Mouse (Mus musculus) frontal cortex, postnatal 10 days (tissue): Measurements from ENCODE around the gene Gm10226.
"Not testable (repeated sequence)": the region's sequence is repeated elsewhere in the genome, so short reads cannot be mapped to it uniquely, and the experiment has no call there.

ENCODE experiments used
- DNase-seq, 2 experiments: peaks; one replicate each; pipeline ENCODE4 v3.0.0; 2022; ENCODE audit warnings: low spot score in 2 of 2, mixed read lengths in 1 of 2

Gene Gm10226

DNA sequence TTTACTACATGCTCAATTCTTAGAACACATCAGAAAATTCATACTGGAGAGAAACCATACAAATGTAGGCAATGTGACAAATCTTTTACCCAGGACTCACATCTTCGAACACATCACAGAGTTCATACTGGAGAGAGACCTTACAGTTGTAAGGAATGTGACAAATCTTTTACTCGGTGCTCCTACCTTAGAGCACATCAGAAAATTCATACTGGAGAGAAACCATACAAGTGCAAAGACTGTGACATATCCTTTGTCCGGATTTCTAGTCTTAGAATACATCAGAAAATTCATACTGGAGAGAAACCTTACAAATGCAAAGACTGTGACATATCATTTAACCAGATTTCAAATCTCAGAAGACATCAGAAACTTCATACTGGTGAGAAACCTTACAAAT lies at the start of gene Gm10226:
Gene Gm10226, plus strand, starts transcription at position 301 of the 400 bp plus-strand sequence.
- no peak for DNase-seq

DNA sequence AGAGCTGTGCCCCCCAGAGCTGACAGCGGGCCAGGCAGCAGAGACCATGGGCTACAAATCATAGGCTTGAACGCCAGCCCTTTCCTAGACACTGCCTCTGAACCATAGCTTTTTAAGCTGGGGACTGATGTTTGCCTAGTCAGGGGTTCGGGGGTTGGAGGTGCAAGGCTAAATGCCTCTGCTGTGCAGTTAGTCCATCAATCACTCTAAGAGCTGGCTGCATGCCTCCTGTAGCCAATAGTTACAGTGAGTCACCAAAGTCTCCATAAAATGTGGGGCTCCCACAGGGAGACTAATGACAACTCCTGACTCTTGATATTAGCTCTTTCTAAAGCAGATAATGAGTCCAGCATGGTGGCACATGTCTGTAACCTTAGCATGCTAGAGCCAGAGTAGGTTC lies 42.9 kb upstream of the Gm10226 start:
- no peak for DNase-seq

DNA sequence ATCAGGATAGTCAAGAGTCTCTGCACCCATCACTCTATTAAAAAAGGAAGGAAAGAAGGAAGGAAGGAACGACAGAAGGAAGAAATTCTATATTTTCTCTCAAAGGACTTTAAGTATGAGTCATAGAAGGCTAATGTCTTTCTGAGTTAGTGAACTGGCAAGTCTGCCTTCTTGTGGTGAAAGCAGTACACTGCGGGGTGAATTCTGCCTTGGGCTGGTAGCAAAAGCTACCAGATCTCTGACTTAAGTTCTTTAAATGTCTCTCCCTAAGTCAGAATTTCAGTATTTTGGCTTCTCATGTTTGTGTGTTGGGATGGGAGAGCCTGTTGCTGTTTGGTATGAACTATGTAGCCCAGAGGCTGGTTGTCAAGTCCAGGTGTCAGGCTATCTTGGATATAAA lies 41.7 kb upstream of the Gm10226 start:
- peak in 1 of 2 experiments; percentile 7 for DNase-seq

DNA sequence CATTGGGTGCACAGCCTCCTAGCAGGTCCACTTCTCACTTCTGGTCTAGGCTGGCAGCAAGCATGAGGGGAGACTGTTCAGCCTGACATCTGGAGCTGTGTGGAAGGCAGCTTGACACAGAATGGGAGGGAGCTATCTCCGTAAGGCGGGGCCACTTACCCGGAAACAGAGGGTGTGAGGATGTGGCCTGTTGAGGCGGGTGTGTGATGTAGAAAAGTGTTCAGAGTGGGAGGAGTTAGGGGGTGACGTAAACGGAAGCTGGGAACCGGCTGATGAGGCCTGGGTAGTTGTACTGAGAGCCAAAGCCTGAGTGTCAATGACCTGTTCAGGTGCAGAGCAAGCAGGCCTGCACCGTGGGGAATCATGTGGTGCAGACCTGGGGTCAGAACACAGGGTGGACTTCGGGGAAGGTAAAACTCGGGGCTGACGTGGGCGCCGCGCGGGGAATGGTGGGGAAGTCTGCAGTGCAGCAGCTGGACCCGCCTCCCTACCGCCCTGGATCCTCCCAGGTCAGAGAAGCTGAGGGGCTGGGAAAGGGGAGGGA lies 41.2 kb upstream of the Gm10226 start, which contains the start of gene Zfp983:
Gene Zfp983, plus strand, starts transcription at position 261 of the 544 bp plus-strand sequence.
- DNase-seq: peak; percentile 66 to 68

DNA sequence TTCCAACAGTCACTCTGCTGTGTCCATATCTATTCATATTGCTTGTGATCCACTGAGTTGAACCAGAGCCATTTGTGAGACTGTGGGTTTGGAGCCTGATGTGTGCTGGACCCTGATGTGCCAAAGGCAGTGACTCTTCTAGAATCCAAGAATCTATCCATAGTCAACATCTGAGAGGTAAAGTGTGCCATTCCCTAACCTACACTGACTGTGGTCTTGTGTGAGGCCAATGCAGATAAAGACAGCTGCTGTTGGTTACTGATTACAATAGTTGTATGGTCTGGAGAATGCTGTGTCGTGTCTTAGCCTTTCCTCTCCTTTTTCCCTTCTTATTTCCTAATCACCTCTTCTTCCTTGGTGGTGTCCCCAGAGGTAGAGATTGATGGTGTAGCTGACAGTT lies 12.8 kb upstream of the Gm10226 start:
- not testable (repeated sequence) for DNase-seq

DNA sequence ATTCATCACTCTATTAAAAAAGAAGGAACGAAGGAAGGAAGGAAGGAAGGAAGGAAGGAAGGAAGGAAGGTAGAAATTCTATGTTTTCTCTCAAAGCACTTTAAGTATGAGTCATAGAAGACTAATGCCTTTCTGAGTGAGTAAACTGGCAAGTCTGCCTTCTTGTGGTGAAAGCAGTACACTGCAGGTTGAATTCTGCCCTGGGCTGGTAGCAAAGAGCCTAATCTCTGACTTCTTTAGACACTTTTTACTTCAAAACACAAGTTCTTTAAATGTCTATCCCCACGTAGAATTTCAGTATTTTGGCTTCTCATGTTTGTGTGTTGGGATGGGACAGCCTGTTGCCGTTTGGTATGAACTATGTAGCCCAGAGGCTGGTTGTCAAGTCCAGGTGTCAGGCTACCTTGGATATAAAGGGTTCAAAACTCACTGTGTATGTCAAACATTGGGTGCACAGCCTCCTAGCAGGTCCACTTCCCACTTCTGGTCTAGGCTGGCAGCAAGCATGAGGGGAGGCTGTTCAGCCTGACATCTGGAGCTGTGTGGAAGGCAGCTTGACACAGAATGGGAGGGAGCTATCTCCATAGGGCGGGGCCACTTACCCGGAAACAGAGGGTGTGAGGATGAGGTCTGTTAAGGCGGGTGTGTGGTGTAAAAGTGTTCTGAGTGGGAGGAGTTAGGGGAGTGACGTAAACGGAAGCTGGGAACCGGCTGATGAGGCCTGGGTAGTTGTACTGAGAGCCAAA lies 12.2 kb upstream of the Gm10226 start:
- peak; percentile 80 to 82 for DNase-seq

DNA sequence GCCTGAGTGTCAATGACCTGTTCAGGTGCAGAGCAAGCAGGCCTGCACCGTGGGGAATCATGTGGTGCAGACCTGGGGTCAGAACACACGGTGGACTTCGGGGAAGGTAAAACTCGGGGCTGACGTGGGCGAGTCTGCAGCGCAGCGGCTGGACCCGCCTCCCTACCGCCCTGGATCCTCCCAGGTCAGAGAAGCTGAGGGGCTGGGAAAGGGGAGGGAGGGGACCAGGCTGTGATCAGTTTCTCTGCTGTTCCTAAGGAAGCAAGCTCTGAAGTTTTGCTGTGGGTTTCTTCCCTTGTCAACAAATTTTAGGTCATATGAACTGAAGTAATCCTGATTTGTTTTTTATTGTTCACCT lies 11.7 kb upstream of the Gm10226 start:
- not testable (repeated sequence) for DNase-seq

DNA sequence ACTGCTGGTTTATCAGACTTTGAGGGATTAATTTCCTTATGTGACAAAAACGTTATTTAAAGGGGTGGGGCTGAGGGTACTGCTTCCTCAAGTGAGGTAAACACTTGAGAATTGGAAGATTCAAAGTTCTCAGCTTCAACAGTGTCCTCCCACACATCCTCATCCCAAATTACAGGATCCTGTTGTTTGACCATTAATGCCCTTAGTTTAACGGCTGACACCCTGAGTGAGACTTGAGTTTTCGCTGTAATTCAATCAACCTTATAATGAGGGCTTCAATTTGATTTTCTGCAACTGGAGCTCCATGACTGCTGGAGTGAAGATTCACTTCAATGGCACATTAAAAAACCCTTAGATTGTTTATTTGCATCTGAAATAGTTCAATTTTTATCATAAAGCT lies 1.7 kb downstream of the Gm10226 start:
- DNase-seq: no peak

DNA sequence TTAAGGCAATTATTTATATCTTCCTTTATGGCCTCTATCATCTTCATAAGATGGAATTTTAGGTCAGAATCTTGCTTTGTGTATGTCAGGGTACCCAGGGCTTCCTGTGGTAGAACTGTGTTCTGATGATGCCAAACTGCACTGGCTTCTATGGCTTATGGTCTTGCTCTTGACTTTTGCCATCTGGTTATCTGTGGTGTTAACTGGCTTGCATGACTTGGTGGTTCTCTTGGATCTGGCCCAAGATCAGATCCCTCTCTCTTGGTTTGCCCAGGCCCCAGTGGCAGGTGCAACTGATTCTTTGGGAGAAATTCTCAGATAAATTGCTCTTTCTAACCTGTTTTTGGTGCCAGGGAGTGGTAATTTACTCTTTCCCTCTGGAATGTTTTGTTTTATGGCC lies 4.4 kb downstream of the Gm10226 start:
- no peak for DNase-seq

DNA sequence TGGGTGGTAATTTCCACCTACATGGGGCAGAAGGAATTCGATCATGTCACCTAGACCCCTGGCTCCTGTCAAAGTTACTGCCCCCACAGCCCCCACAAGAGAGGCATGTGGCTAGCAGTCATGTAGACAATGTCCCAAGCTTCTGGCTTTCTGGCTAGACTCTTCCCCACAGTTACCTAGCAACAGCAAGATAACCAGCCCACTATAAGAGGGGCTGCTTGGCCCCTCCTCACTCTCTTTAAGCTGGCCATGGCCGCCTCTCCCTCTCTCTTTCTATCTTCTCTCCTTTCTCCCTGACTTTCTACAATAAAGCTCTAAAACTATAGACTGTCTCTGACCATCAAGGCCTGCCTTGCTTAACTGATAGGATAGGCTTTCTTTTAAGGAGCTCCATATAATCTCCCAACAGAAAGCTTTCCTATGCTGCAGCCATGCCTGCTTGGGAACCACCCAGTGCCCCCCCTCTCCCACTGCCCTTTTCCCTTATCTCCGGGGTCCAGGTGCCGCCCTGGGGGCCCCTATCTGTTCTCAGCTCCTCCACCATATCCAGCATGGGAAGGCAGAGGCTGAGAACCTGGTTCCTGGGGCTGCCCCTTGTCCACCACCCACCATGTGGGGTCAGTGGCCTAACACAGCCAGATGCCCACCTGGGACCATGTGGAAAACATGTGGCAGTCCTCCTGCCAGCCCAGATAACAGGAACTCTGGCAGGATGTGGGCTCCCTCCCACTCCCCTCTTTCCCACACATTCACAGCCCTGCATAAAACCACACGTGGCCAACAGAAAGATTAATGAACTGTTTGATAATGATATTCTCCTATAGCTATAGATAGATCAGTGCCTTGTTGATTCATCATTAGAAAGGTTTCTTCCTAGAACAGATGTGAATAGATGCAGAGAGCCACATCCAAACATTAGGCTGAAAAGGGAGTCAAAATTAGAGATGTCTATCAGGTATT lies 10.9 kb downstream of the Gm10226 start:
- no peak for DNase-seq

DNA sequence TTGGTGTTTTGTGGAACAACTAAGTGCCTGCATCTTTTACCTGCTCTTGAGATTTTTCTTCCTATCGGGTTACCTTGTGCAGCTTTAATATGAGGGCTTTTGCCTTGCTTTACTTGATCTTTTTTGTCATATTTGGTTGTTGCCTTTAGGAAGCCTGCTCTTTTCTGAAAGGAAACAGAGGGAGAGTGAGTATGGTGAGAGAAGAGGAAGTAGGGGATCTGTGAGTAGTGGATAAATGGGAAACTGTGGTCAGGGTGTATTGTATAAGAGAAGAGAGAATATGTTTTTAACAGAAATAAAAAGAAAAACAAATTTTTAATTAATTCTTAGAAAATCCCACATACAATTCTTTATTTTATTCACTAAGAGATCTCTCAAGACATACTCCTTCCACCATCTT lies 11.8 kb downstream of the Gm10226 start:
- no peak for DNase-seq

DNA sequence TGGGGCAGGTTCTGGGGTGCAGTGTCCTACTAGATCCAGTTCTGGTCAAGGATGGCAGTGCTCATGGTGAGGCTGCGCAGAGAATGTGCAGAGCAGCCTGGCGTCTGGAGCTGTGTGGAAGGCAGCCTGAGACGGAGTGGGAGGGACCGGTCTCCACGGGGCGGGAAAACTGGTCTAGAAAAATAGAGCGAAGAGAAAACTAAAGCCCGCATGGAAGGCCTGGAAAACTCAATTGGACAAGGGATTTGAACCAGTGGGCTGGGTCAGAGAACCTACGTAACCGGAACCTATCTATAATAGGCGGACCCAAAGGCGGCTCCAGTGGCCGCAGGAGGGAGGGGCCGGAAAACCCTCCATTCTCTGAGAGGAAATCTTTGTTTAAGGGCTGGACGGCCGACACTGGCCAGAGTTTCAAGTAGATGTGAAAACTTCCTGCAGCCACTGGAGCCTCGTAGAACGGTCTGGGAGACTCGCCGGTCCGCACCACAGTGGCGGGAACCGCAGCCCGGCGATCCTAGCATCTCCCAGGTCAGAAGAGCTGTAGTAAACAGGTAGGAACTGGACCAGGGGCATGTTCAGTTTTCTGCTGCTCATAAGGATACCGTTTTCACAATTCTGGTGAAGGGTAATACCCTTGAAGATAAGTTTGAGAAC lies 15.8 kb downstream of the Gm10226 start, which contains the start of gene Zfp760:
Gene Zfp760, plus strand, starts transcription at position 399 of the 654 bp plus-strand sequence.
- peak; percentile 74 to 78 for DNase-seq

DNA sequence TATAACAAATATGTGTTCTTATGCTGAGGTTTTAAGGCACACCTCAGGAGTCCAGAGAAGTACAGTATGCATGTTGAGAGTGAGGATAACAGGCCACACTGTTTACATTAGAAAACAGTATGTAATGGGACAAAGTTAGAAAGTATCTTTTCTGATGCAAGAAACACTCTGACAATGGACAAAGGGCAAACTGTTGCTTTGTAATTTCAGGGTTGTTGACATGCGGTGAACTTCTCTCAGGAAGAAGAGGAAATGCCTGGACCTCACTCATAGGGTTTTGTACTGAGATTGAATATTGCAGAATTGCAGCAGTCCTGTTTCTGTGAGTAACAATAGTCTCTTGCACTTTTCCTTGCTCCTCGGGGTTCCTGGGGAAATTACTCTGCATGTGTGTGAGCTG lies 16.7 kb downstream of the Gm10226 start:
- no peak for DNase-seq

DNA sequence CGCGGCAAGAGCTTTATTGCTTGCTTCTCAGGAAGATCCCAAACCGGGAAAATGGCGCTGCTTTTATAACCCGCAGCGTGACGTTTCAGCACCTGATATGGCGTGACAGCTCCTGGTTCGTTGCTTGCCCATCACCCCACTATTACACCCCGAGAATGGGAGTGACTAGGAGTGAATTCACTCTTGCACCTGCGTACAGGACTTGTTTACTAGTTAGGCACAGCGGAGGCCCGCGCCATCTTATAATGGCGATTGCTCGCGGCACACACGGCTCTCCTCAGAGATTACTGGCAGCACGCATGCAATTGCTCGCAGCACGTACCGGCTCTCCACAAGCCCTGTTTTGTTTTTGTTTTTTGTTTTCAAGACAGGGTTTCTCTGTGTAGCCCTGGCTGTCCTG lies 38.8 kb downstream of the Gm10226 start, which contains the start of gene Zfp229:
Gene Zfp229, plus strand, starts transcription at position 301 of the 400 bp plus-strand sequence.
- DNase-seq: not testable (repeated sequence)

DNA sequence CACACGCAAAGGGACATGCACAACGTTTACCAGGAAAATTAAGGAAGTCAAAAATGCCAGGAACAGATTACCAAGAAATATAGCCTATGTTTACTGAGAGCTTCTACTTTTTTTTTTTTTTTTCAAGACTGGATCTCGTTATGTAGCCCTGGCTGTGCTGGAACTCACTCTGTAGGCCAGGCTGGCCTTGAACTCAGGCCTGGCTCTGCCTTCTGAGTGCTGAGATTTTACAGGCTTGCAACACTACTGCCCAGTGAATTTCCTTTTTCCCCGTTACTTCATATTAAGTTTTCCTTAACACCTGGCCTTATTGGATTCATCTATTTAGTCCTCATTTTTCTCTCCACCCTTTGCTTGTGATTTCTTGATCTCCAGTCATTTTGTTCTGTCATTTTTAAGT lies 41.4 kb downstream of the Gm10226 start:
- no peak for DNase-seq

DNA sequence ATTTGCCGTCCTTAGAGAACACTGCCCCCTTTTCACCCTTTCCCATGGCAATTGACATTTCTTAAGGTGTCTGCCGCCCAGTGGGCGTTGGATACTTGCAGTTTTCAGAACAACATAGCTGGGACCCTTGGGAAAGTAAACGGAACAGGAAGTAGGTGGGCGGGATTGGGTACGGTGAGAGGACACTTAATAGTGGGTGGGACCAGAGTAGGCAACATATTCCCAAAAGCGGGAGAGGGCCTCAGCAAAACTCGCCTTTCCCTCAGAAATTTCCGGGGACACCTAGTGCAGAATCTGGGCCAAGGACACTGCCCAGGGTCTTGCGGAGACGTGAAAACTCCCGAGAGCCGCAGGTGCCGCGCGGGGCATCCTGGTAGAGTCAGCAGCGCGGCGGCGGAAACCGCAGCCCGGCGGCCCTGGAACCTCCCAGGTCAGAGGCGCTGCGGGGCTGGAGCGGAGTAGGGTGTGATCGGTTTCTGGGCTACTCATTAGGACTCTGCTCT lies 41.9 kb downstream of the Gm10226 start:
- DNase-seq: peak; percentile 38 to 64
